Mouse (Mus musculus): ENCODE results near the gene Creb3. TPM values are rescaled to one million over a fixed set of nuclear protein-coding genes. Genes with fewer than 3 reads are reported as not detected.

Creb3 gene
- total and polyA plus RNA-seq, 2 experiments from 2014 or later = 50.4 to 85.2 TPM

DNA sequence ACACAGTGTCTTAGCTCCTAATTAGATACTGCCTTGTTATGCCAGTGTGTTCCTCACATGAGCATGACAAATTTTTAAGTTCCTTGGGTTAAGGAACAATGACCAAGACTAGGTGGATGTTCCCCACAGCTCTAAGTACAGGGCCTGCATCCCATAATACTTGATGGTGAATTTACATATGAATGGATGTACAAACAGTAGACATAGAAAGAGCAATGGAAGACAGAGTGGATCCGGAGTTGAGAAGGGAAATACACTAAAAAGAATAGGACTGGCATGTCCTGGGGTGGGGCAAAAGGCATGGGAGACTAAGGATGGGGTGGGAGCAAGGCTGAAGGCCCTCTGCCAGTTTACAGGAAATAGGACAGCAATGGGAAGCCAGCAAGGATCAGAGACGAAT is 13.2 kb downstream of the Creb3 start:
- H3K36me3 ChIP-seq (ENCODE audit: insufficient read depth, low read length) = peaks cover 30% of the 10 kb centered on the region
- no peak for TF ChIP-seq CTCF (IDR thresholded peaks at IDR 0.05)
- peaks cover 34% of the 10 kb centered on the region for H3K4me1 ChIP-seq (ENCODE audit: insufficient read depth, low read length)
- 43% methylated on average over 2 of the region's 2 CpGs for WGBS
- no peak for ATAC-seq (ENCODE audit: low FRiP score)
- DNase-seq (ENCODE audit: low spot score) = no peak
- no peaks in the 10 kb centered on the region for H3K27me3 ChIP-seq (ENCODE audit: insufficient read depth, low read length)
- 0 out of 2 replicates have a peak overlapping the region, but pooled peaks have one; percentile 0 for H3K9ac ChIP-seq (replicated peaks; ENCODE audit: low read length, poor library complexity, severe bottlenecking)
- H3K27ac ChIP-seq (ENCODE audit: low read depth, low read length) = no peak overlapping the region
- no peaks in the 10 kb centered on the region for H3K9me3 ChIP-seq (ENCODE audit: low read length)
- peak overlapping the region; percentile 32 for H3K4me2 ChIP-seq (ENCODE audit: low read depth, low read length, poor library complexity, severe bottlenecking)
- H3K4me3 ChIP-seq (ENCODE audit: low read depth, low read length) = peak overlapping the region; percentile 9; the same call in 1 of the 2 replicates

DNA sequence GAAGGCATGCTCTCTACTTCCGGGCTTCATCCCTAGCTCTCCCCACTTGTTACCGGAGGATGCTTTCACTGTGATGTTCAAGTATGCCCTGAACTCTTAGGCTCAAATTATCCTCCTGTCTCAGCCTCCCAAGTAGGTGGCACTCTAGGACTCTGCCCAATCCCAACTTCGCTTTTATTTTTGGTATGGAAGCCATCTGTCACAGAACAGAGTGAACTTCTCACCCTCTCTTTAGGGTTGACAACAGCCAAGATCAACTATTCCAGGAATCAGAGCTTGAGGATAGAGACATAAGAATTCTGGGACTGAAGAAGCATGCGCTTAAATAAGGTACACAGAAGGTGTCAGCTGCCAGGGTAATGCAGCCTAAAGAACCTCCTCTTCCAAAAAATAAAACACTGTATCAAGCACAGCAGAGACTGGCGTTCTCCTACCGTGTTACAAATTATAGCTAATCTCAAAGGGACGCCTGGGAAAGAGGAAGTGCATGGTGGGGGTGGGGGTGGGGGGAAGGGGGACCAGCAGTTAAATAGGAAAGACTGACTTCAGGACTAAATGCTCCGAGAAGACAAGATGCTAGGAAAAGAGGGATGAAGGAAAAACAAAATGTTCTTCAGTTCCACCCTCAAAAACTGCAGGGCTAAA is 15.2 kb downstream of the Creb3 start:
- DNase-seq (ENCODE audit: low spot score) (no peak), ATAC-seq (ENCODE audit: low FRiP score) (no peak)
- H3K27me3 ChIP-seq (ENCODE audit: insufficient read depth, low read length) = no peaks in the 10 kb centered on the region
- TF ChIP-seq CTCF (IDR thresholded peaks at IDR 0.05) = no peak
- H3K27ac ChIP-seq (ENCODE audit: low read depth, low read length) = no peak overlapping the region
- H3K9ac ChIP-seq (replicated peaks; ENCODE audit: low read length, poor library complexity, severe bottlenecking) = peak overlapping the region; percentile 68
- H3K4me1 ChIP-seq (ENCODE audit: insufficient read depth, low read length) = peaks cover 34% of the 10 kb centered on the region
- H3K36me3 ChIP-seq (ENCODE audit: insufficient read depth, low read length) = peaks cover 24% of the 10 kb centered on the region
- WGBS = 53% methylated on average over 8 of the region's 8 CpGs
- H3K4me2 ChIP-seq (ENCODE audit: low read depth, low read length, poor library complexity, severe bottlenecking) = peak overlapping the region; percentile 95
- peak overlapping the region; percentile 92 for H3K4me3 ChIP-seq (ENCODE audit: low read depth, low read length)
- no peaks in the 10 kb centered on the region for H3K9me3 ChIP-seq (ENCODE audit: low read length)

DNA sequence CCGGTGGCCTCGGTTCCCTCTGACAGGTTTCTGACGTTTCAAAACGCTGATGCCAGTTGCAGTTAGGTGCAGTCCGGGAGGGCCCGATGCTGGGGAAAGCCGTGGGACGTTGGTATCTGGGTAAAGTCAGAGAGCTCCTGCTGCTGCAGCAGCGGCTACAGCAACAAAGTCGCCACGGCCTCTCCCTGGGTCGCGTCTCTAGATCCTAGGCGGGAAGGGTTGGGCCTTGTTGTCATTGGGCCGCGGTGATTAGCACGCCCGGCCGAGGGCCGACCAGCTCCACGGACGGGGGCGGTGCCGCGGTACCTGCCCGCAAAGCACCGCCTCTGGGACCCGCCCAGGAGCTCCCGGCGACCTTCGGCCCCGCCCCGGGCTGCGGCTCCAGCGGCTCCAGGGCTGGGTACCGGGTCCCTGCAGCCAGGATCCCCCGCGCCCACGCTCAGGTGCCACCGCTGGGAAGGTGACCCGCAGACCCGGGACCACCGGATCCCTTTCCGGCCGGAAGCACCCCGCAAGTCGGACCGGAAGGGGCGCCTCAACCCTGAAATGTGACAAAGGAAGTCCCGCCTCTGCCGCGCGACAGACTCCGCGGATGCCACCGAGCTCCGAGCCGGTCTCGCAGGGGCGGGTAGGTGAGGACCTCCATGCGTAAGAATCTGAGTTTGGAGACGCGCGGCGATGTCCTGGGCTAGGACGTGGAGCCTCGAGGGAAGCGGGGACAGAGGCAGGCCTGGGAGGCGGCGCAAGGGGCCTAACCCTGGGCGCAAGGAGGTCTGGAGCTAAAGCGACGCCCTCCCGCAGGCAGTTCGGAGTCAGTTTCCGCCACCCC is 16.5 kb downstream of the Creb3 start, which contains the start of the genes Rgp1 and Gba2:
Gene Rgp1, plus strand, starts transcription at position 340 of the 829 bp plus-strand sequence.
Gene Gba2, minus strand, starts transcription at position 498 of the 829 bp plus-strand sequence.
- peaks cover 34% of the 10 kb centered on the region for H3K4me1 ChIP-seq (ENCODE audit: insufficient read depth, low read length)
- under 1% methylated on average over 75 of the region's 76 CpGs for WGBS
- peak within 1 kb of the TSS; percentile 68 for H3K9ac ChIP-seq (replicated peaks; ENCODE audit: low read length, poor library complexity, severe bottlenecking)

DNA sequence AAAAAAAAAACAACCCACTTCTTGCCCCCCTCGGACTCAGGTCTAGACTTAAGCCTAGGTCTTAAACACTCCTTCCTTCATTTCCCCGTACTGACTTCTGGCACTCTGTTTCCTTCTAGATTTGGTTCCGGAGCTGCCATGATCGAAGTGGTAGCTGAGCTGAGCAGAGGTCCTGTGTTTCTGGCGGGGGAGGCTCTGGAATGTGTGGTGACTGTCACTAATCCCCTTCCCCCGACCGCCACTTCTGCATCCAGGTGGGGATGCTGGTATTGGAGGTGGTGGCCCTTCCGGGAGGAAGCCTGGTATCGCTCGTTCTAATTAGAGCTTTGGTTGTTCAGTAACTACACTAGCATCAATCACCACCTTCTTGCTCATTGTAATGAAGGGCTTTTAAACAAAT is 17.1 kb downstream of the Creb3 start:
- peak overlapping the region; percentile 68 for H3K9ac ChIP-seq (replicated peaks; ENCODE audit: low read length, poor library complexity, severe bottlenecking)
- TF ChIP-seq CTCF (IDR thresholded peaks at IDR 0.05) = no peak
- H3K4me3 ChIP-seq (ENCODE audit: low read depth, low read length) = peak overlapping the region; percentile 92
- peaks cover 31% of the 10 kb centered on the region for H3K36me3 ChIP-seq (ENCODE audit: insufficient read depth, low read length)
- H3K27ac ChIP-seq (ENCODE audit: low read depth, low read length) = peak overlapping the region; percentile 72; the same call in 1 of the 2 replicates
- peaks cover 34% of the 10 kb centered on the region for H3K4me1 ChIP-seq (ENCODE audit: insufficient read depth, low read length)
- no peaks in the 10 kb centered on the region for H3K9me3 ChIP-seq (ENCODE audit: low read length)
- ATAC-seq (ENCODE audit: low FRiP score) (no peak), DNase-seq (ENCODE audit: low spot score) (no peak)
- H3K27me3 ChIP-seq (ENCODE audit: insufficient read depth, low read length) = no peaks in the 10 kb centered on the region
- WGBS = 6% methylated on average over 10 of the region's 10 CpGs
- peak overlapping the region; percentile 95 for H3K4me2 ChIP-seq (ENCODE audit: low read depth, low read length, poor library complexity, severe bottlenecking)

More for the DNA sequence above, 16.5 kb downstream of the Creb3 start, which contains the start of the genes Rgp1 and Gba2:
- no peaks in the 10 kb centered on the region for H3K9me3 ChIP-seq (ENCODE audit: low read length)
- TF ChIP-seq CTCF (IDR thresholded peaks at IDR 0.05) = peak; percentile 43
- peaks cover 26% of the 10 kb centered on the region for H3K36me3 ChIP-seq (ENCODE audit: insufficient read depth, low read length)
- peak; percentile 82 for DNase-seq (ENCODE audit: low spot score)
- peak; percentile 86 for ATAC-seq (ENCODE audit: low FRiP score)
- H3K4me2 ChIP-seq (ENCODE audit: low read depth, low read length, poor library complexity, severe bottlenecking) = peak within 1 kb of the TSS; percentile 95
- H3K27ac ChIP-seq (ENCODE audit: low read depth, low read length) = peak within 1 kb of the TSS; percentile 72
- no peaks in the 10 kb centered on the region for H3K27me3 ChIP-seq (ENCODE audit: insufficient read depth, low read length)
- peak within 1 kb of the TSS; percentile 92 for H3K4me3 ChIP-seq (ENCODE audit: low read depth, low read length)

DNA sequence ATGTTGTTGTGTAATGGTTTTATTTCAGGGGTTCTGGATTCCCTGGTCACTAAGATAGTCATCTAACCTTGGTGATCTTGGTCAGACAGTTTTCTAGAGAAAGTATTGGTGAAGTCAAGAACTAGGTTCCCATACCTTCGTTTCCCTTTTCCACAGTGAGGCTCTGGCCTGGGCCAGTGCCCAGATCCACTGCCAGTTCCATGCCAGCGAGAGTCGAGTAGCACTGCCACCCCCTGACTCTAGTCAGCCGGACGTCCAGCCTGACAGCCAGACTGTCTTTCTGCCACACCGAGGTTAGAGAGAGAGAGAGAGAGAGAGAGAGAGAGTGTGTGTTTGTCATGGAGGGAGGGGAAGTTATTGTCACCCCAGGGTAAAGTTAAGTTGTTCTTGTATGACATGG is 17.6 kb downstream of the Creb3 start:
- Histone ChIP-seq H3K27me3 (ENCODE audit: insufficient read depth, low read length) (no peaks in the 10 kb centered on the region), H3K4me2 (ENCODE audit: low read depth, low read length, poor library complexity, severe bottlenecking) (peak overlapping the region; percentile 95), H3K4me1 (ENCODE audit: insufficient read depth, low read length) (peaks cover 34% of the 10 kb centered on the region), H3K9me3 (ENCODE audit: low read length) (no peaks in the 10 kb centered on the region), H3K9ac (replicated peaks; ENCODE audit: low read length, poor library complexity, severe bottlenecking) (peak overlapping the region; percentile 68), H3K4me3 (ENCODE audit: low read depth, low read length) (peak overlapping the region; percentile 92), H3K36me3 (ENCODE audit: insufficient read depth, low read length) (peaks cover 35% of the 10 kb centered on the region), H3K27ac (ENCODE audit: low read depth, low read length) (no peak overlapping the region)
- DNase-seq (ENCODE audit: low spot score) (no peak), ATAC-seq (ENCODE audit: low FRiP score) (no peak)
- WGBS = 67% methylated on average over 6 of the region's 6 CpGs
- no peak for TF ChIP-seq CTCF (IDR thresholded peaks at IDR 0.05)

All from midbrain, postnatal 0 days (tissue).